Mouse (Mus musculus): ENCODE measurements around the gene Bcap29. TPM values are rescaled to one million over a fixed set of nuclear protein-coding genes. Genes with fewer than 3 reads are reported as not detected.

Gene Bcap29
- 9.3 TPM for polyA plus RNA-seq (2012; fragmentation: generic; extraction: Trizol)

GRCm38 (mm10) chr12:31634343-31635239 lies at the start of gene Bcap29:
Bcap29 (minus strand) TSS chr12:31634658.
- H3K27me3 ChIP-seq (ENCODE audit: control insufficient read depth, insufficient read depth, insufficient read length) = no peaks in the 10 kb centered on the region
- peak within 1 kb of the TSS; percentile 74 for H3K4me2 ChIP-seq (ENCODE audit: low read depth)
- H3K4me3 ChIP-seq = peak within 1 kb of the TSS; percentile 56
- H3K79me2 ChIP-seq (ENCODE audit: control insufficient read depth, insufficient read depth) = no peaks in the 10 kb centered on the region
- peak within 1 kb of the TSS; percentile 73 for H3ac ChIP-seq (ENCODE audit: control insufficient read depth, insufficient read length)
- TF ChIP-seq MYOD1 (IDR thresholded peaks at IDR 0.05; ENCODE audit: control insufficient read depth in 1 of 3, insufficient read length in 2 of 3, low read depth in 2 of 3) = peak in 1 of 3 experiments; percentile 22
- TF ChIP-seq CEBPB (IDR thresholded peaks at IDR 0.05; ENCODE audit: insufficient read depth, poor library complexity, severe bottlenecking) = no peak
- no peak for TF ChIP-seq E2F4 (IDR thresholded peaks at IDR 0.05; ENCODE audit: insufficient read depth)
- TF ChIP-seq MAX (IDR thresholded peaks at IDR 0.05; ENCODE audit: low read depth) = peak; percentile 63
- no peak for TF ChIP-seq TCF3 (IDR thresholded peaks at IDR 0.05; ENCODE audit: insufficient read length, low read depth)
- TF ChIP-seq USF1 (IDR thresholded peaks at IDR 0.05; ENCODE audit: low read depth) = no peak
- TF ChIP-seq SRF (IDR thresholded peaks at IDR 0.05; ENCODE audit: control insufficient read depth, insufficient read length, low read depth) = no peak
- TF ChIP-seq POLR2AphosphoS2 (IDR thresholded peaks at IDR 0.05; ENCODE audit: insufficient read length, low read depth) = peak; percentile 76
- TF ChIP-seq MYOG (IDR thresholded peaks at IDR 0.05; ENCODE audit: control insufficient read depth in 1 of 3, insufficient read depth in 1 of 3, insufficient read length in 2 of 3, low read depth in 2 of 3) = peak in 1 of 3 experiments; percentile 11
- TF ChIP-seq REST (IDR thresholded peaks at IDR 0.05; ENCODE audit: insufficient read depth, insufficient read length) = no peak
- TF ChIP-seq POLR2A (IDR thresholded peaks at IDR 0.05; ENCODE audit: insufficient read length, low read depth) = peak; percentile 87
- no peak for TF ChIP-seq TCF12 (IDR thresholded peaks at IDR 0.05; ENCODE audit: insufficient read depth, poor library complexity, severe bottlenecking)
- H3K36me3 ChIP-seq (ENCODE audit: control insufficient read depth, insufficient read depth) = peaks cover 5% of the 10 kb centered on the region

- Histone ChIP-seq H3K36me3 (ENCODE audit: control insufficient read depth, insufficient read depth) (peaks cover 18% of the 10 kb centered on the region), H3ac (ENCODE audit: control insufficient read depth, insufficient read length) (no peak overlapping the region), H3K4me2 (ENCODE audit: low read depth) (no peak overlapping the region), H3K79me2 (ENCODE audit: control insufficient read depth, insufficient read depth) (no peaks in the 10 kb centered on the region), H3K4me3 (no peak overlapping the region), H3K27me3 (ENCODE audit: control insufficient read depth, insufficient read depth, insufficient read length) (no peaks in the 10 kb centered on the region)
- no peak for TF ChIP-seq CEBPB (IDR thresholded peaks at IDR 0.05; ENCODE audit: insufficient read depth, poor library complexity, severe bottlenecking)
- no peak for TF ChIP-seq USF1 (IDR thresholded peaks at IDR 0.05; ENCODE audit: low read depth)
- no peak for TF ChIP-seq E2F4 (IDR thresholded peaks at IDR 0.05; ENCODE audit: insufficient read depth)
Observed at GRCm38 (mm10) chr12:31667187-31667586, 32.7 kb upstream of the Bcap29 start.

- H3ac ChIP-seq (ENCODE audit: control insufficient read depth, insufficient read length) = no peak overlapping the region
- peaks cover 13% of the 10 kb centered on the region for H3K36me3 ChIP-seq (ENCODE audit: control insufficient read depth, insufficient read depth)
- no peak overlapping the region for H3K4me3 ChIP-seq
- no peak for TF ChIP-seq MAX (IDR thresholded peaks at IDR 0.05; ENCODE audit: low read depth)
- no peak for TF ChIP-seq POLR2AphosphoS2 (IDR thresholded peaks at IDR 0.05; ENCODE audit: insufficient read length, low read depth)
- no peak for TF ChIP-seq REST (IDR thresholded peaks at IDR 0.05; ENCODE audit: insufficient read depth, insufficient read length)
- TF ChIP-seq SRF (IDR thresholded peaks at IDR 0.05; ENCODE audit: control insufficient read depth, insufficient read length, low read depth) = no peak
- no peak for TF ChIP-seq E2F4 (IDR thresholded peaks at IDR 0.05; ENCODE audit: insufficient read depth)
- no peak for TF ChIP-seq USF1 (IDR thresholded peaks at IDR 0.05; ENCODE audit: low read depth)
- TF ChIP-seq TCF3 (IDR thresholded peaks at IDR 0.05; ENCODE audit: insufficient read length, low read depth) = no peak
- no peak for TF ChIP-seq POLR2A (IDR thresholded peaks at IDR 0.05; ENCODE audit: insufficient read length, low read depth)
- no peak for TF ChIP-seq CEBPB (IDR thresholded peaks at IDR 0.05; ENCODE audit: insufficient read depth, poor library complexity, severe bottlenecking)
- TF ChIP-seq TCF12 (IDR thresholded peaks at IDR 0.05; ENCODE audit: insufficient read depth, poor library complexity, severe bottlenecking) = no peak
- TF ChIP-seq MYOD1 (IDR thresholded peaks at IDR 0.05; ENCODE audit: control insufficient read depth in 1 of 3, insufficient read length in 2 of 3, low read depth in 2 of 3) = no peak
- no peak for TF ChIP-seq MYOG (IDR thresholded peaks at IDR 0.05; ENCODE audit: control insufficient read depth in 1 of 3, insufficient read depth in 1 of 3, insufficient read length in 2 of 3, low read depth in 2 of 3)
- H3K4me2 ChIP-seq (ENCODE audit: low read depth) = no peak overlapping the region
- H3K79me2 ChIP-seq (ENCODE audit: control insufficient read depth, insufficient read depth) = no peaks in the 10 kb centered on the region
- no peaks in the 10 kb centered on the region for H3K27me3 ChIP-seq (ENCODE audit: control insufficient read depth, insufficient read depth, insufficient read length)
Observed at GRCm38 (mm10) chr12:31665999-31666398, 31.5 kb upstream of the Bcap29 start.

GRCm38 (mm10) chr12:31656841-31657240 lies 22.4 kb upstream of the Bcap29 start:
- TF ChIP-seq TCF12 (IDR thresholded peaks at IDR 0.05; ENCODE audit: insufficient read depth, poor library complexity, severe bottlenecking) (no peak), E2F4 (IDR thresholded peaks at IDR 0.05; ENCODE audit: insufficient read depth) (no peak), USF1 (IDR thresholded peaks at IDR 0.05; ENCODE audit: low read depth) (no peak), MYOD1 (IDR thresholded peaks at IDR 0.05; ENCODE audit: control insufficient read depth in 1 of 3, insufficient read length in 2 of 3, low read depth in 2 of 3) (no peak), SRF (IDR thresholded peaks at IDR 0.05; ENCODE audit: control insufficient read depth, insufficient read length, low read depth) (no peak), CEBPB (IDR thresholded peaks at IDR 0.05; ENCODE audit: insufficient read depth, poor library complexity, severe bottlenecking) (no peak), POLR2A (IDR thresholded peaks at IDR 0.05; ENCODE audit: insufficient read length, low read depth) (no peak), REST (IDR thresholded peaks at IDR 0.05; ENCODE audit: insufficient read depth, insufficient read length) (no peak), TCF3 (IDR thresholded peaks at IDR 0.05; ENCODE audit: insufficient read length, low read depth) (no peak), POLR2AphosphoS2 (IDR thresholded peaks at IDR 0.05; ENCODE audit: insufficient read length, low read depth) (no peak), MYOG (IDR thresholded peaks at IDR 0.05; ENCODE audit: control insufficient read depth in 1 of 3, insufficient read depth in 1 of 3, insufficient read length in 2 of 3, low read depth in 2 of 3) (no peak), MAX (IDR thresholded peaks at IDR 0.05; ENCODE audit: low read depth) (no peak)
- Histone ChIP-seq H3K4me3 (no peak overlapping the region), H3K4me2 (ENCODE audit: low read depth) (no peak overlapping the region), H3K79me2 (ENCODE audit: control insufficient read depth, insufficient read depth) (peaks cover 9% of the 10 kb centered on the region), H3K36me3 (ENCODE audit: control insufficient read depth, insufficient read depth) (no peaks in the 10 kb centered on the region), H3K27me3 (ENCODE audit: control insufficient read depth, insufficient read depth, insufficient read length) (no peaks in the 10 kb centered on the region), H3ac (ENCODE audit: control insufficient read depth, insufficient read length) (no peak overlapping the region)

Data from myocyte (in vitro differentiated cells).